Mouse (Mus musculus) lung, postnatal 0 days (tissue): ENCODE measurements at regions not wholly inside any gene's neighbourhood (a gene's known extent, or its start where the extent isn't known, plus 50 kb on each side); places are given as distances from the start of the nearest gene placed in this dataset.
"Not testable (repeated sequence)": the region's sequence is repeated elsewhere in the genome, so short reads cannot be mapped to it uniquely, and the experiment has no call there.

Source experiments
- ATAC-seq: fragments of 200-750 bp; cut with Nextera tagmentation; 2 replicates; pipeline ENCODE4 v1.8.0; 2017; ENCODE audit warnings: moderate library complexity
- DNase-seq: peaks from one replicate; pipeline ENCODE4 v3.0.0-alpha.2; 2016; ENCODE audit warnings: low spot score
- H3K27ac ChIP-seq: fragments of 300-500 bp; sonication (generic); 2 replicates; pipeline ENCODE4 v1.5.1; 2014; ENCODE audit warnings: antibody characterized with exemption, mild to moderate bottlenecking, low read length, mixed read lengths
- H3K27me3 ChIP-seq: fragments of 300-500 bp; sonication (generic); replicated peaks from 2 replicates; pipeline ENCODE4 v1.6.1; 2014; ENCODE audit warnings: low read length, mixed read lengths; ENCODE audit not compliant: insufficient read depth
- H3K36me3 ChIP-seq: fragments of 300-500 bp; sonication (generic); 2 replicates; pipeline ENCODE4 v1.6.1; 2014; ENCODE audit warnings: low read length, mixed read lengths; ENCODE audit not compliant: insufficient read depth
- H3K4me1 ChIP-seq: fragments of 300-500 bp; sonication (generic); 2 replicates; pipeline ENCODE4 v1.6.1; 2014; ENCODE audit warnings: antibody characterized with exemption, low read depth, low read length, mixed read lengths; ENCODE audit not compliant: insufficient read depth
- H3K4me2 ChIP-seq: fragments of 300-500 bp; sonication (generic); replicated peaks from 2 replicates; pipeline ENCODE4 v1.6.1; 2014; ENCODE audit warnings: low read depth, mild to moderate bottlenecking, low read length, moderate library complexity, mixed read lengths
- H3K4me3 ChIP-seq: fragments of 300-500 bp; sonication (generic); 2 replicates; pipeline ENCODE4 v1.5.1; 2014; ENCODE audit warnings: low read depth, low read length
- H3K9ac ChIP-seq: fragments of 300-500 bp; sonication (generic); replicated peaks from 2 replicates; pipeline ENCODE4 v1.6.1; 2014; ENCODE audit warnings: low read depth, mild to moderate bottlenecking
- H3K9me3 ChIP-seq: fragments of 300-500 bp; sonication (generic); 2 replicates; pipeline ENCODE4 v1.6.1; 2016; ENCODE audit warnings: low read length, mixed read lengths
- CTCF ChIP-seq: IDR thresholded peaks from 2 replicates; pipeline ENCODE4 v1.5.1; 2016; ENCODE audit warnings: antibody characterized with exemption, mild to moderate bottlenecking
- EP300 ChIP-seq: IDR thresholded peaks from 2 replicates; pipeline ENCODE4 v1.6.1; 2016; ENCODE audit warnings: antibody characterized with exemption, mild to moderate bottlenecking, control low read depth
- WGBS: fragments of 180-500 bp; shearing (Covaris S2); extraction: QIAGEN DNeasy Blood & Tissue Kit; methylation state at CpG from one replicate; pipeline ENCODE4 v1.1.7; 2014; 5-methylcytosine and 5-hydroxymethylcytosine counted together

GRCm38 (mm10) chr10:50370611-50371010 lies 221.9 kb upstream of the Ascc3 start:
- no peak overlapping the region for H3K4me3 ChIP-seq
- WGBS: 43% methylated on average over 1 of the region's 1 CpGs
- no peak for ATAC-seq

GRCm38 (mm10) chr10:50392617-50393016 lies 199.9 kb upstream of the Ascc3 start:
- not testable (repeated sequence) for H3K4me2 ChIP-seq, H3K4me1 ChIP-seq, H3K9ac ChIP-seq, H3K36me3 ChIP-seq, H3K9me3 ChIP-seq, ATAC-seq, H3K4me3 ChIP-seq, H3K27ac ChIP-seq, DNase-seq, H3K27me3 ChIP-seq
- WGBS: 92% methylated on average over 17 of the region's 17 CpGs

More at GRCm38 (mm10) chr10:50370611-50371010, 221.9 kb upstream of the Ascc3 start:
- Histone ChIP-seq H3K9me3 (no peaks in the 10 kb centered on the region), H3K36me3 (no peaks in the 10 kb centered on the region), H3K9ac (no peak overlapping the region), H3K27ac (no peak overlapping the region), H3K4me1 (no peaks in the 10 kb centered on the region), H3K4me2 (no peak overlapping the region), H3K27me3 (no peaks in the 10 kb centered on the region)
- DNase-seq: no peak
- peak; percentile 53 for TF ChIP-seq CTCF
- no peak for TF ChIP-seq EP300
